Mouse (Mus musculus) embryonic facial prominence, embryonic 14.5 days (tissue): ENCODE data around the gene Bloc1s4. TPM values are rescaled to one million over a fixed set of nuclear protein-coding genes. Genes with fewer than 3 reads are reported as not detected.

Experiments used
- ATAC-seq: fragments of 200-750 bp; cut with Nextera tagmentation; 2 replicates; pipeline ENCODE4 v1.8.0; 2017; ENCODE audit warnings: low read depth, moderate number of reproducible peaks, moderate TSS enrichment
- DNase-seq: peaks from one replicate; pipeline ENCODE4 v3.0.0-alpha.2; 2015; ENCODE audit warnings: low spot score
- H3K27ac ChIP-seq: fragments of 300-500 bp; sonication (generic); replicated peaks from 2 replicates; pipeline ENCODE4 v1.5.1; 2014; ENCODE audit warnings: low read depth, mild to moderate bottlenecking, low read length, moderate library complexity
- H3K27me3 ChIP-seq: fragments of 300-500 bp; sonication (generic); replicated peaks from 2 replicates; pipeline ENCODE4 v1.6.1; 2014; ENCODE audit warnings: low read length; ENCODE audit not compliant: control insufficient read depth, insufficient read depth
- H3K36me3 ChIP-seq: fragments of 300-500 bp; sonication (generic); 2 replicates; pipeline ENCODE4 v1.6.1; 2014; ENCODE audit warnings: low read length, mixed read lengths; ENCODE audit not compliant: control insufficient read depth, insufficient read depth
- H3K4me1 ChIP-seq: fragments of 300-500 bp; sonication (generic); 2 replicates; pipeline ENCODE4 v1.6.1; 2014; ENCODE audit warnings: antibody characterized with exemption, low read length; ENCODE audit not compliant: control insufficient read depth, insufficient read depth
- H3K4me2 ChIP-seq: fragments of 300-500 bp; sonication (generic); 2 replicates; pipeline ENCODE4 v1.6.1; 2014; ENCODE audit warnings: low read depth, mild to moderate bottlenecking, low read length, moderate library complexity, mixed read lengths
- H3K4me3 ChIP-seq: fragments of 300-500 bp; sonication (generic); 2 replicates; pipeline ENCODE4 v1.5.1; 2014; ENCODE audit warnings: low read depth, mild to moderate bottlenecking, low read length
- H3K9ac ChIP-seq: fragments of 300-500 bp; sonication (generic); 2 replicates; pipeline ENCODE4 v1.6.1; 2014; ENCODE audit warnings: low read depth, mild to moderate bottlenecking, low read length, moderate library complexity, mixed read lengths
- H3K9me3 ChIP-seq: fragments of 300-500 bp; sonication (generic); 2 replicates; pipeline ENCODE4 v1.6.1; 2016; ENCODE audit warnings: low read length; ENCODE audit not compliant: control insufficient read depth
- WGBS: fragments of 180-500 bp; shearing (Covaris S2); extraction: QIAGEN DNeasy Blood & Tissue Kit; methylation state at CpG from one replicate; pipeline ENCODE4 v1.1.7; 2014; 5-methylcytosine and 5-hydroxymethylcytosine counted together
- polyA plus RNA-seq: library from polyadenylated mRNA; unstranded; fragments of >200 nt; fragmentation: Nextera tagmentation; extraction: Ambion mirVana; gene quantifications from 2 replicates; pipeline ENCODE4 v1.2.1, GENCODE M21; 2014

Gene Bloc1s4
- polyA plus RNA-seq, 1 experiment from 2014 or later = 27.8 TPM

DNA sequence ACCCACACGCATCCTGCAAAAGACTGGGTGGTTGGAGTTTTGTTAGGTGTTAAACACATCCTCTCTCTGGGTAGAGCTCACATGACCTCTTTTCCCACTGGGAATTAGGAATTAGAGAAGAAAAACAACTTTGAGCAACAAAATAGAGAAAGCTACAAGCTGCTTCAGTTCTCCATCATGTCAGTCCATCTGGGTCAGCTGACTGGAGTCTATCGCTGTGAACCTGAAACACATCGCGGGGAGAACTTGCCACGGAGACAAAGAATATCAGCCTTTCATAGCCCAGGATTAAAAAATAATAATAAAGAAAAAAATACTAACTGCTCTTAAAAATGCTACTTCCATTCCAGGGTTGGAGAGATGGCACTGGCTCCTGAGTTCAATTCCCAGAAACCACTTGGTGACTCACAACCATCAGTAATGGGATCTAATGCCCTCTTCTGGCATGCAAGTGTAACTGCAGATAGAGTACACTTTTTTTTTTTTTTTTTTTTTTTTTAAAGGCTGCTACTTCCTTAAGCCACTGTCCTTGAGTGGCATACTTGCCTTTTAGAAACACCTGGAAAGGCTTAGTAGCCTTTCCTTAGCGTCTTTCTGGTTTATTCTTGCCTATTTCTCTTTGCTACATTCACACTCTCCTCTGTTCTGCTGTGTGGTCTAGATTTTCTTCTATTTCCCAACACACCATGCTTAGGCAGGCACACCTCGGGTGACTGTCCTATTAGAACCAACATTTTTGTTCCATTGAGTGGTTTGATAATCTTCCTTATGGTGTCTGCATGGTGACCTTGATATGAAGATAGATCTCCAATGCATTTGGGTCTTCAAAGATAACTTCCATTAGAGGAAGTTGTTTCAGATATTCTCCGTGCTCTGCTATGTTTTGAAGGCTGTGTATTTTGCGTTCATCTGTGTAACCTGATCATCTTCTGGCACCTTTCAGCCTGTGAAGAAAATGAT lies 1.9 kb upstream of the Bloc1s4 start:
- no peaks in the 10 kb centered on the region for H3K9me3 ChIP-seq
- no peak overlapping the region for H3K9ac ChIP-seq
- no peaks in the 10 kb centered on the region for H3K27me3 ChIP-seq
- no peak overlapping the region for H3K4me3 ChIP-seq
- WGBS = 75% methylated on average over 9 of the region's 9 CpGs
- ATAC-seq (no peak), DNase-seq (no peak)
- peaks cover 11% of the 10 kb centered on the region for H3K4me1 ChIP-seq
- H3K36me3 ChIP-seq = no peaks in the 10 kb centered on the region
- H3K27ac ChIP-seq = no peak overlapping the region
- no peak overlapping the region for H3K4me2 ChIP-seq

GRCm38 (mm10) chr5:36747794-36748535 lies 485 bp downstream of the Bloc1s4 start:
- ATAC-seq = peak; percentile 61

DNA sequence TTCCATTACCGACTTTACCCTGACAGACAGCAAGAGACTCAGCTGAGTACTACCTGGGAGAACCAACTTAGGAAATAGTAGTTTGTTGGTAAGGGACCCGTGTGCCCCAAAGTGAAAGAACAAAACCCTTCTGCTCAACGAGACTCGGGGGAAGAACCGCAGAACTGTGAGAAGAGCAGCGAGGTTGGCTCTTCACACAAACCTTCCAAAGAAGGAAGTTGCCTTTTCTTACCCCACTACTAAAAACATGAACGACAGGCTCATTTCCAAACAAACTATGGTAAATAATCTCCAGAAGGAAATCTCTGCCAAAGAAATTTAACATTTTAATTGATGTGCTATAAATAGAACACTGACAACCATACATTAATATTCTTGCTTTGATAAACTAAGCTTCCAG lies 1.4 kb downstream of the Bloc1s4 start:
- H3K4me3 ChIP-seq = peak overlapping the region; percentile 100
- DNase-seq (no peak), ATAC-seq (no peak)
- no peaks in the 10 kb centered on the region for H3K27me3 ChIP-seq
- peaks cover 11% of the 10 kb centered on the region for H3K4me1 ChIP-seq
- H3K4me2 ChIP-seq = peak overlapping the region; percentile 94
- H3K9me3 ChIP-seq = no peaks in the 10 kb centered on the region
- H3K9ac ChIP-seq = peak overlapping the region; percentile 37; the same call in 1 of the 2 replicates
- no peaks in the 10 kb centered on the region for H3K36me3 ChIP-seq
- no peak overlapping the region for H3K27ac ChIP-seq
- WGBS = 83% methylated on average over 7 of the region's 7 CpGs

More at GRCm38 (mm10) chr5:36747794-36748535, 485 bp downstream of the Bloc1s4 start:
- Histone ChIP-seq H3K4me2 (peak overlapping the region; percentile 94), H3K9me3 (no peaks in the 10 kb centered on the region), H3K27me3 (no peaks in the 10 kb centered on the region), H3K4me3 (peak overlapping the region; percentile 100), H3K36me3 (no peaks in the 10 kb centered on the region), H3K9ac (peak overlapping the region; percentile 93), H3K4me1 (peaks cover 11% of the 10 kb centered on the region), H3K27ac (no peak overlapping the region; the same call in 1 of the 2 replicates)
- WGBS = 3% methylated on average over 64 of the region's 76 CpGs
- DNase-seq = no peak

DNA sequence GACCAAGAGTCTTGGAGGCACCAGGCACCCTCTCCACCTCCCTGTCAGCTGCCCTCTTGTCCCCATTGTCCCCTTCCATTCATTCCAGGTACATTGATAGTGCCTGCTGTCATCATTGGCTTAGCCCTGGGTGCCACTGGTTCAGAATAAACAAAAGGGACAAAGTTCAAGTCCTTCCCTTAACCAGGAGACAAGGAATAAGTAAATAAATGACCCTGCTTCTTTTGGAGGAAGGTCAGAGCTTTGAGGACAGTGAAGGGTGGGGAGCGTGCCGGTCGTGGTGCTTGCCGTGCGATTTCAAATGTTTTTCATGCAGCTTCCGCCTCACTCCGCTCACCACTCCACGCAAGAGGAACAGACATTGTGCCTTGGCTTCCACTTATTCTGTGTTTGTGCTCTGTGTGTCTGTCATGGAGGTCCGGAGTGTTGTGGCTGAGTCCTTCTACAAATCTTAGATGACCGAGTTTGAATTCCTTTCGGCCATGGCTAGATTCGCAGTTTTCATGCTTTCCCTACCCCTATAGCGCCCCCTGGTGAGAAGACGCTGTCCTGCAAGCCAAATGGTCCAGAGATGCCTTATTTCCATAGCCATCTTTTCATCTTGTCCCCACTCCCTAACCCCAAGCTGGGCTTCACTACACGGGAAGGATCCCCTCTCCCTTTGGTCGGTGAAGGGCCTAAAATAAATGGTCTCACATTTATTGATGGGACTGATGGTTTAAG lies 6.2 kb downstream of the Bloc1s4 start:
- Histone ChIP-seq H3K27me3 (no peaks in the 10 kb centered on the region), H3K36me3 (no peaks in the 10 kb centered on the region), H3K27ac (no peak overlapping the region), H3K4me2 (peak overlapping the region; percentile 11; the same call in 1 of the 2 replicates), H3K4me3 (no peak overlapping the region), H3K4me1 (peaks cover 7% of the 10 kb centered on the region), H3K9me3 (no peaks in the 10 kb centered on the region), H3K9ac (no peak overlapping the region)
- peak; percentile 43 for DNase-seq
- ATAC-seq = no peak; the same call in 1 of the 2 replicates
- 43% methylated on average over 16 of the region's 16 CpGs for WGBS

- Histone ChIP-seq H3K27me3 (no peaks in the 10 kb centered on the region), H3K36me3 (no peaks in the 10 kb centered on the region), H3K4me1 (no peaks in the 10 kb centered on the region), H3K9me3 (no peaks in the 10 kb centered on the region), H3K9ac (no peak overlapping the region), H3K27ac (no peak overlapping the region), H3K4me3 (no peak overlapping the region), H3K4me2 (no peak overlapping the region)
- no peak for ATAC-seq
- WGBS = 69% methylated on average over 4 of the region's 4 CpGs
- DNase-seq = peak; percentile 25
These were observed 8.6 kb downstream of the Bloc1s4 start for GRCm38 (mm10) chr5:36739829-36740228.

DNA sequence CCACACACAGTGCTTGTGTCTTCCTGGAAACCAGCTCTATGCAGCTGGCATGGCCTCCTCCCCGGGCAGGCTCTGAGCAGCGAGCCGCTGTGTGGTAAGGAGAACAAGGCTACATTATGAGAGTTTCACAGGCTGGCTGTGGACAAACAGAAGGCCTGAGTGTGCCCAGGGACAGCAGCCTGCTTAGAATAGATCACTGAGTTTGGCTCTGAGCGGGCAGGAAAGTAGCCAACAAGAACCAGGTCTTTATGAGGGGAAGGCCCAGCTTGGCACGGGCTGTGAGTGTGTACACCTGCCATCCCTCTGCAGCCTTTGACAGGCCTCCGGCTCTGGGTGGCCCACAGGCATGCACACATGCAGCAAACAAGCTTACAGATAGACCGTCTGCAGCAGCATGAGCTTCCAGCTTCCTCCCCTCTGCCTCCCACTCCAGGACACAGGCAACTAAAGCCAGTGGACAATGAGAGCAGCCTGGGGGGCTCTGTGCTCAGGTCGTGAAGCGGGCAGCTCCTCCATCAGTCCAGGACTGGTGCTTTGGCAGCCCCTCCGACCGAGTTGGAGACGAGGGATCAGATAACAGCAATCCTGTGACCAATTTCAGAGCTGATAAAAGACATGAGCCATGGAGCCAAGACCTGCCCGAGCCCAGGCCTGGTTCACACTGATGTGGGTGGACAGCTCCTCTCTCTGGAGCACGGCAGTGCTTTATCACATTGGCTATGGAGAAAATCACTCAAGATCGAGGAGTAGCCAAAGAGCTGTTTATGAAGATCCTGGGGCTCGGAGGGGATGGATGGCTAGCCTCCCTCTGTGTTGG lies 9.4 kb downstream of the Bloc1s4 start:
- no peak overlapping the region for H3K4me2 ChIP-seq
- no peak overlapping the region for H3K4me3 ChIP-seq
- H3K36me3 ChIP-seq = no peaks in the 10 kb centered on the region
- ATAC-seq = peak; percentile 57; the same call in 1 of the 2 replicates
- WGBS = 43% methylated on average over 16 of the region's 16 CpGs
- H3K27me3 ChIP-seq = no peaks in the 10 kb centered on the region
- no peak for DNase-seq
- no peaks in the 10 kb centered on the region for H3K9me3 ChIP-seq
- no peaks in the 10 kb centered on the region for H3K4me1 ChIP-seq
- peak overlapping the region; percentile 15; the same call in 1 of the 2 replicates for H3K27ac ChIP-seq
- 0 out of 2 replicates have a peak overlapping the region, but pooled peaks have one; percentile 10 for H3K9ac ChIP-seq

DNA sequence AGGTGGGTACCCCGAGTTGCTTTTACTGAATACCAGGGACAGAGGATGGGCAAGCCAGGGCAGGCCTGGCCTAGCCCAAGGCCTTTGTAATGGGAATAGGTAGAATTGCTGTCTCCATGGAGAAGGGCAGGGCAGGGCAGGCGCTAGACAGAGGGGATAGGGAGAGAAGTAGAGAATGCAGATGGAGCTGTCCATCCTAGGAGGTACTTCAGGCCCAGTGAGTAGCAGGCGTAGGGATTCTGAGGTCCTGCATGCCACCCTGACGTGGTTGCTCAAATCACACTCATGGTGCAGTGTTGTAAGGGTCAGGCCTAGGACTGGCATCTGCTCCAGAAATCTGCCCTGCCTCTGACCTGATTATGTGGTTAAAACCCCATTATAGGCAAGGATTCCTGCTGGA lies 10.7 kb downstream of the Bloc1s4 start:
- Histone ChIP-seq H3K36me3 (no peaks in the 10 kb centered on the region), H3K27ac (no peak overlapping the region), H3K9me3 (no peaks in the 10 kb centered on the region), H3K9ac (no peak overlapping the region), H3K4me2 (no peak overlapping the region), H3K4me3 (no peak overlapping the region), H3K4me1 (no peaks in the 10 kb centered on the region), H3K27me3 (no peaks in the 10 kb centered on the region)
- 63% methylated on average over 4 of the region's 4 CpGs for WGBS
- DNase-seq (no peak), ATAC-seq (no peak)
